Mouse (Mus musculus) MEL (cell line): ENCODE data around the gene Lonp2. TPM values are rescaled to one million over a fixed set of nuclear protein-coding genes. Genes with fewer than 3 reads are reported as not detected.

Experiments
- DNase-seq: peaks from one replicate; pipeline ENCODE4 v3.0.0; 2011; ENCODE audit warnings: low read depth, low spot score
- H3K27ac ChIP-seq: 2 replicates; pipeline ENCODE4 v1.5.1; 2012; ENCODE audit warnings: low read depth, mild to moderate bottlenecking, control low read depth, low read length, moderate library complexity; ENCODE audit not compliant: control insufficient read depth
- H3K27me3 ChIP-seq, 2 experiments: fragments of 150-350 bp in 1 of 2; sonication (generic) in 1 of 2; 2 replicates each; pipeline ENCODE4 v1.6.1; 2012; ENCODE audit warnings: low read length in 2 of 2, mild to moderate bottlenecking in 2 of 2, improper control_type of control experiment in 1 of 2, moderate library complexity in 1 of 2; ENCODE audit not compliant: insufficient read depth in 2 of 2, control insufficient read depth in 1 of 2
- H3K36me3 ChIP-seq, 2 experiments: 2 replicates each; pipeline ENCODE4 v1.6.1; 2012 to 2014; ENCODE audit warnings: low read length in 2 of 2, improper control_type of control experiment in 1 of 2, inconsistent platforms in 1 of 2, mild to moderate bottlenecking in 1 of 2; ENCODE audit not compliant: insufficient read depth in 2 of 2, control insufficient read depth in 1 of 2
- H3K4me1 ChIP-seq, 2 experiments: fragments of 150-350 bp in 1 of 2; sonication (generic) in 1 of 2; 2 replicates each; pipeline ENCODE4 v1.6.1; 2012; ENCODE audit warnings: low read length in 2 of 2, improper control_type of control experiment in 1 of 2, mild to moderate bottlenecking in 1 of 2; ENCODE audit not compliant: insufficient read depth in 2 of 2, control insufficient read depth in 1 of 2
- H3K4me3 ChIP-seq, 2 experiments: fragments of 150-350 bp in 1 of 2; sonication (generic) in 1 of 2; 2 replicates each; pipeline ENCODE4 v1.5.1; 2012; ENCODE audit warnings: low read depth in 2 of 2, low read length in 2 of 2, mild to moderate bottlenecking in 2 of 2, moderate library complexity in 2 of 2, control low read depth in 1 of 2, improper control_type of control experiment in 1 of 2; ENCODE audit not compliant: control insufficient read depth in 1 of 2, insufficient read depth in 1 of 2
- H3K79me2 ChIP-seq: 2 replicates; pipeline ENCODE4 v1.6.1; 2012; ENCODE audit warnings: mild to moderate bottlenecking, low read length, moderate library complexity; ENCODE audit not compliant: control insufficient read depth, poor library complexity, insufficient read depth
- H3K9ac ChIP-seq: 2 replicates; pipeline ENCODE4 v1.6.1; 2012; ENCODE audit warnings: low read depth, mild to moderate bottlenecking, control low read depth, low read length, moderate library complexity; ENCODE audit not compliant: control insufficient read depth, poor library complexity, severe bottlenecking
- H3K9me3 ChIP-seq: fragments of 150-350 bp; sonication (generic); replicated peaks from 2 replicates; pipeline ENCODE4 v1.6.1; 2012; ENCODE audit warnings: mild to moderate bottlenecking, low read length, improper control_type of control experiment, moderate library complexity; ENCODE audit not compliant: insufficient read depth
- BHLHE40 ChIP-seq: IDR thresholded peaks from 2 replicates; pipeline ENCODE4 v1.6.1; 2012; ENCODE audit warnings: low read depth, mild to moderate bottlenecking, inconsistent platforms, low read length, improper control_type of control experiment, borderline replicate concordance
- CHD1 ChIP-seq: IDR thresholded peaks from 2 replicates; pipeline ENCODE4 v1.6.1; 2012; ENCODE audit warnings: low read depth, mild to moderate bottlenecking, inconsistent platforms, low read length, improper control_type of control experiment
- GABPA ChIP-seq: IDR thresholded peaks from 2 replicates; pipeline ENCODE4 v1.6.1; 2012; ENCODE audit warnings: low read depth, mild to moderate bottlenecking, inconsistent platforms, low read length, improper control_type of control experiment, moderate library complexity
- HCFC1 ChIP-seq: IDR thresholded peaks from 2 replicates; pipeline ENCODE4 v1.6.1; 2012; ENCODE audit warnings: low read depth, mild to moderate bottlenecking, inconsistent platforms, low read length, improper control_type of control experiment, moderate library complexity
- KAT2A ChIP-seq: conservative IDR thresholded peaks from 2 replicates; pipeline ENCODE4 v1.6.1; 2012; ENCODE audit warnings: low read depth, low read length, improper control_type of control experiment, inconsistent platforms
- MEF2A ChIP-seq: IDR thresholded peaks from 2 replicates; pipeline ENCODE4 v1.6.1; 2014; ENCODE audit warnings: low read depth, mild to moderate bottlenecking, inconsistent platforms, low read length, improper control_type of control experiment; ENCODE audit not compliant: poor library complexity, insufficient replicate concordance, severe bottlenecking; ENCODE audit errors: extremely low read depth
- MXI1 ChIP-seq: IDR thresholded peaks from 2 replicates; pipeline ENCODE4 v1.6.1; 2011; ENCODE audit warnings: mild to moderate bottlenecking, low read depth, low read length, improper control_type of control experiment
- MYB ChIP-seq: IDR thresholded peaks from 2 replicates; pipeline ENCODE4 v1.6.1; 2011; ENCODE audit warnings: mild to moderate bottlenecking, low read depth, low read length, improper control_type of control experiment
- MYC ChIP-seq: IDR thresholded peaks from 2 replicates; pipeline ENCODE4 v1.6.1; 2011; ENCODE audit warnings: low read depth, mild to moderate bottlenecking, low read length, improper control_type of control experiment, moderate library complexity
- NELFE ChIP-seq: IDR thresholded peaks from 2 replicates; pipeline ENCODE4 v1.6.1; 2011; ENCODE audit warnings: low read depth, low read length, improper control_type of control experiment
- POLR2A ChIP-seq, 2 experiments: IDR thresholded peaks; 2 replicates each; pipeline ENCODE4 v1.6.1; 2011 to 2012; ENCODE audit warnings: low read length in 2 of 2, mild to moderate bottlenecking in 2 of 2, control low read depth in 1 of 2, improper control_type of control experiment in 1 of 2, low read depth in 1 of 2, moderate library complexity in 1 of 2; ENCODE audit not compliant: control insufficient read depth in 1 of 2, insufficient read depth in 1 of 2, poor library complexity in 1 of 2
- POLR2AphosphoS5 ChIP-seq: IDR thresholded peaks from 2 replicates; pipeline ENCODE4 v1.6.1; 2012; ENCODE audit warnings: low read depth, borderline replicate concordance, mild to moderate bottlenecking, inconsistent platforms, low read length, moderate library complexity, mixed read lengths
- RCOR1 ChIP-seq: IDR thresholded peaks from 2 replicates; pipeline ENCODE4 v1.6.1; 2012; ENCODE audit warnings: low read depth, mild to moderate bottlenecking, inconsistent platforms, low read length, improper control_type of control experiment
- SMC3 ChIP-seq: IDR thresholded peaks from 2 replicates; pipeline ENCODE4 v1.6.1; 2011; ENCODE audit warnings: low read depth, low read length, improper control_type of control experiment
- TAL1 ChIP-seq: IDR thresholded peaks from 2 replicates; pipeline ENCODE4 v1.6.1; 2012; ENCODE audit warnings: mild to moderate bottlenecking, inconsistent platforms, low read length, moderate library complexity, mixed read lengths
- TCF12 ChIP-seq: IDR thresholded peaks from 2 replicates; pipeline ENCODE4 v1.6.1; 2014; ENCODE audit warnings: low read depth, mild to moderate bottlenecking, inconsistent platforms, low read length, improper control_type of control experiment, moderate library complexity
- USF2 ChIP-seq, 2 experiments: IDR thresholded peaks; 2 replicates each; pipeline ENCODE4 v1.6.1; 2011 to 2012; ENCODE audit warnings: improper control_type of control experiment in 2 of 2, low read length in 2 of 2, borderline replicate concordance in 1 of 2, inconsistent platforms in 1 of 2, low read depth in 1 of 2, mild to moderate bottlenecking in 1 of 2; ENCODE audit not compliant: insufficient read depth in 1 of 2
- ZKSCAN1 ChIP-seq: IDR thresholded peaks from 2 replicates; pipeline ENCODE4 v1.6.1; 2012; ENCODE audit warnings: low read depth, mild to moderate bottlenecking, inconsistent platforms, low read length, improper control_type of control experiment, moderate library complexity
- polyA plus RNA-seq, 2 experiments: library from polyadenylated mRNA; stranded (reverse) in 1 of 2; unstranded in 1 of 2; fragments of >175 nt in 1 of 2; fragments of >200 nt in 1 of 2; gene quantifications; 2 replicates each; pipeline versions ENCODE4 v1.2.1 to v1.2.4; 2012; ENCODE audit warnings: low replicate concordance in 2 of 2, low read depth in 1 of 2; ENCODE audit not compliant: insufficient read length in 2 of 2, insufficient read depth in 1 of 2, missing spikeins in 1 of 2
- total RNA-seq: library from RNA; depleted of rRNA; stranded (reverse); fragments of 300-350 nt; gene quantifications from 2 replicates; pipeline ENCODE4 v1.2.3, GENCODE M21; 2012; rRNA removed

Gene Lonp2
- total and polyA plus RNA-seq, 3 experiments = 26.6 to 31.2 TPM; not detected in 1

- no peaks in the 10 kb centered on the region for H3K79me2 ChIP-seq
- H3K4me1 ChIP-seq = peaks cover 3 to 20% of the 10 kb centered on the region in 2 experiments; a peak in 3 of 4 replicates
- no peaks in the 10 kb centered on the region for H3K9me3 ChIP-seq
- no peak overlapping the region for H3K4me3 ChIP-seq
- no peaks in the 10 kb centered on the region for H3K27me3 ChIP-seq
- H3K36me3 ChIP-seq = peaks cover 0 to 7% of the 10 kb centered on the region in 2 experiments; a peak in 2 of 4 replicates
- TF ChIP-seq CHD1 = no peak
- TF ChIP-seq SMC3 = no peak
- TF ChIP-seq ZKSCAN1 = no peak
- no peak for TF ChIP-seq MYB
- TF ChIP-seq KAT2A = no peak
- TF ChIP-seq BHLHE40 = no peak
- TF ChIP-seq RCOR1 = no peak
- TF ChIP-seq MYC = no peak
- no peak for TF ChIP-seq POLR2AphosphoS5
- no peak for TF ChIP-seq GABPA
- TF ChIP-seq MXI1 = no peak
- no peak for TF ChIP-seq NELFE
- no peak for TF ChIP-seq HCFC1
- TF ChIP-seq USF2 (IDR thresholded peaks at IDR 0.05; ENCODE audit: borderline replicate concordance in 1 of 2, insufficient read depth in 1 of 2, low read depth in 1 of 2, low read length in 2 of 2) = no peak
- TF ChIP-seq TAL1 = no peak
- TF ChIP-seq TCF12 = no peak
- TF ChIP-seq POLR2A (IDR thresholded peaks at IDR 0.05; ENCODE audit: control insufficient read depth in 1 of 2, insufficient read depth in 1 of 2, low read depth in 1 of 2, low read length in 2 of 2, poor library complexity in 1 of 2) = no peak
- TF ChIP-seq MEF2A = no peak
- H3K9ac ChIP-seq = no peak overlapping the region
- DNase-seq = no peak
- H3K27ac ChIP-seq = no peak overlapping the region
These were observed 146.3 kb downstream of the Lonp2 start for GRCm38 (mm10) chr8:86769945-86770715.

Other genes with a start within 250 kb of the Lonp2 start
- not detected in 2 replicates for gene Abcc12, start 43.4 kb upstream of the Lonp2 start, total RNA-seq
- not detected for gene Abcc12, start 43.4 kb upstream of the Lonp2 start, polyA plus RNA-seq
- gene Gm10638, start 121.7 kb downstream of the Lonp2 start, total RNA-seq = 0.20 and 0.23 TPM in 2 replicates
- under 1 TPM in 1 of 2 experiments, not detected in 1; 0.52 TPM for gene Gm10638, start 121.7 kb downstream of the Lonp2 start, polyA plus RNA-seq
- 8.3 and 8.9 TPM in 2 replicates for gene Siah1a, start 121.9 kb downstream of the Lonp2 start, total RNA-seq
- 10 to 100 TPM in 1 of 2 experiments, not detected in 1; 12.2 TPM for gene Siah1a, start 121.9 kb downstream of the Lonp2 start, polyA plus RNA-seq